ENCODE assay signal across 32 mouse cellular contexts in genomic region chr6:144329311-144329930, GRCm38 (mm10).
DNase-seq lines count a peak whose midpoint lies in the region; ATAC-seq lines count a peak whose summit lies in the region.
"Had no signal": no experiment of that assay in that cellular context is flagged by ENCODE, and none has a peak within 500 bp of the region (broad histone marks: within the 10 kb centered on the region; RNA-seq: fewer than 3 reads in every experiment).

No protein-coding gene starts in this region.

- DNase-seq in heart, embryonic 10.5 days (ENCODE audit: low spot score), result peak; percentile 3
- no peak for DNase-seq in heart, adult 8-10 months (ENCODE audit: low spot score)
- DNase-seq in 3T3-L1 (ENCODE audit: low read depth, low spot score) (peak; percentile 9), ES-CJ7 (ENCODE audit: low read depth, low spot score) (peak; percentile 69)
- DNase-seq: adrenal gland, postnatal 36 days; cerebellum, adult 8-10 months; cerebellum, postnatal 25 days; embryo, embryonic 11 days; gastrocnemius, postnatal 25 days; heart, adult 18-20 months; heart, postnatal 14 days; kidney, adult 18-20 months; kidney, postnatal 4 days; left cerebral cortex, postnatal 4 days; retina, postnatal 1 day; right cerebral cortex, postnatal 14 days; thymus, adult 18-20 months; thymus, postnatal 25 days had no signal

- 0 out of 2 replicates have a peak, but pooled peaks have one; percentile 36 for ATAC-seq in common myeloid progenitor, adult 5-6 weeks (replicated peaks; ENCODE audit: low read depth, poor library complexity, severe bottlenecking)
- no peak for ATAC-seq in hindbrain, embryonic 12.5 days (ENCODE audit: low FRiP score)
- no peak for ATAC-seq in kidney, embryonic 14.5 days (ENCODE audit: low FRiP score, low TSS enrichment)
- ATAC-seq: forebrain, embryonic 15.5 days; hindbrain, embryonic 16.5 days; midbrain, embryonic 15.5 days had no signal

- no peaks in the 10 kb centered on the region for H3K4me1 ChIP-seq in heart, embryonic 10.5 days
- H3K4me1 ChIP-seq in hindbrain, embryonic 12.5 days, result no peaks in the 10 kb centered on the region
- no peaks in the 10 kb centered on the region for H3K4me1 ChIP-seq in kidney, embryonic 14.5 days (ENCODE audit: control insufficient read depth, insufficient read depth, low read length)
- H3K4me1 ChIP-seq: embryonic facial prominence, embryonic 12.5 days; forebrain, embryonic 15.5 days; hindbrain, embryonic 10.5 days; midbrain, embryonic 15.5 days; neural tube, embryonic 15.5 days; stomach, embryonic 15.5 days had no signal

- H3K4me3 ChIP-seq in heart, embryonic 10.5 days, result no peak overlapping the region
- H3K4me3 ChIP-seq in hindbrain, embryonic 12.5 days, result no peak overlapping the region
- H3K4me3 ChIP-seq in kidney, embryonic 14.5 days (ENCODE audit: low read length), result no peak overlapping the region
- H3K4me3 ChIP-seq: embryonic facial prominence, embryonic 12.5 days; forebrain, embryonic 15.5 days; hindbrain, embryonic 10.5 days; midbrain, embryonic 10.5 days; midbrain, embryonic 15.5 days; neural tube, embryonic 15.5 days; stomach, embryonic 15.5 days had no signal

- H3K9ac ChIP-seq in hindbrain, embryonic 12.5 days, result no peak overlapping the region
- no peak overlapping the region for H3K9ac ChIP-seq in kidney, embryonic 14.5 days (ENCODE audit: low read depth, low read length)
- H3K9ac ChIP-seq: embryonic facial prominence, embryonic 12.5 days; forebrain, embryonic 15.5 days; liver, embryonic 14.5 days; lung, embryonic 14.5 days; midbrain, embryonic 15.5 days; neural tube, embryonic 15.5 days; stomach, embryonic 15.5 days had no signal

- peaks cover 9% of the 10 kb centered on the region; the same call in 1 of the 2 replicates for H3K27me3 ChIP-seq in heart, embryonic 10.5 days (ENCODE audit: insufficient read depth, poor library complexity, severe bottlenecking)
- H3K27me3 ChIP-seq in hindbrain, embryonic 12.5 days, result no peaks in the 10 kb centered on the region
- H3K27me3 ChIP-seq in kidney, embryonic 14.5 days (ENCODE audit: control insufficient read depth, insufficient read depth, low read length), result no peaks in the 10 kb centered on the region
- H3K27me3 ChIP-seq: embryonic facial prominence, embryonic 12.5 days; forebrain, embryonic 15.5 days; midbrain, embryonic 15.5 days; neural tube, embryonic 15.5 days; stomach, embryonic 15.5 days had no signal

- no peak overlapping the region for H3K27ac ChIP-seq in heart, embryonic 10.5 days
- no peak overlapping the region for H3K27ac ChIP-seq in hindbrain, embryonic 12.5 days
- no peak overlapping the region for H3K27ac ChIP-seq in kidney, embryonic 14.5 days (ENCODE audit: low read depth, low read length)
- H3K27ac ChIP-seq: embryonic facial prominence, embryonic 12.5 days; forebrain, embryonic 15.5 days; hindbrain, embryonic 10.5 days; kidney, postnatal 0 days; liver, embryonic 14.5 days; midbrain, embryonic 10.5 days; midbrain, embryonic 15.5 days; neural tube, embryonic 15.5 days; stomach, embryonic 15.5 days had no signal

- H3K9me3 ChIP-seq in heart, embryonic 10.5 days, result no peaks in the 10 kb centered on the region
- no peaks in the 10 kb centered on the region for H3K9me3 ChIP-seq in hindbrain, embryonic 12.5 days (replicated peaks)
- H3K9me3 ChIP-seq in kidney, embryonic 14.5 days (ENCODE audit: control insufficient read depth, low read length), result no peaks in the 10 kb centered on the region
- H3K9me3 ChIP-seq: embryonic facial prominence, embryonic 12.5 days; forebrain, embryonic 15.5 days; hindbrain, embryonic 10.5 days; midbrain, embryonic 10.5 days; midbrain, embryonic 15.5 days; neural tube, embryonic 15.5 days; stomach, embryonic 15.5 days had no signal

- 76% methylated on average over 2 of the region's 2 CpGs for WGBS in heart, embryonic 10.5 days
- WGBS in hindbrain, embryonic 12.5 days, result 71% methylated on average over 2 of the region's 2 CpGs
- 65% methylated on average over 2 of the region's 2 CpGs for WGBS in kidney, embryonic 14.5 days

- H3K4me2 ChIP-seq in hindbrain, embryonic 12.5 days (replicated peaks), result no peak overlapping the region
- H3K4me2 ChIP-seq in kidney, embryonic 14.5 days (replicated peaks; ENCODE audit: low read depth, low read length), result no peak overlapping the region
- H3K4me2 ChIP-seq: embryonic facial prominence, embryonic 12.5 days; forebrain, embryonic 15.5 days; lung, embryonic 14.5 days; midbrain, embryonic 15.5 days; neural tube, embryonic 15.5 days; stomach, embryonic 15.5 days had no signal

- H3K36me3 ChIP-seq in heart, embryonic 10.5 days, result no peaks in the 10 kb centered on the region
- no peaks in the 10 kb centered on the region for H3K36me3 ChIP-seq in hindbrain, embryonic 12.5 days
- H3K36me3 ChIP-seq in kidney, embryonic 14.5 days (ENCODE audit: control insufficient read depth, insufficient read depth, low read length), result no peaks in the 10 kb centered on the region
- H3K36me3 ChIP-seq: embryonic facial prominence, embryonic 12.5 days; forebrain, embryonic 15.5 days; hindbrain, embryonic 10.5 days; midbrain, embryonic 10.5 days; midbrain, embryonic 15.5 days; neural tube, embryonic 15.5 days; stomach, embryonic 15.5 days had no signal
